Mouse (Mus musculus): Measurements from ENCODE around the gene Ctnna2.

- TF ChIP-seq POLR2A (IDR thresholded peaks at IDR 0.05; ENCODE audit: low read depth, low read length) (no peak), CTCF (IDR thresholded peaks at IDR 0.05; ENCODE audit: extremely low read depth, insufficient read length, insufficient replicate concordance, low read depth, low read length) (no peak)
These were observed 714.3 kb downstream of the Ctnna2 start for GRCm38 (mm10) chr6:77265163-77265562.

Measured in small intestine, adult 2 months (tissue).